Mouse (Mus musculus): ENCODE data around the gene Prkcq. TPM values are rescaled to one million over a fixed set of nuclear protein-coding genes. Genes with fewer than 3 reads are reported as not detected.

The Prkcq gene
- 0.85 and 0.88 TPM in 2 replicates for polyA plus RNA-seq (2014; fragmentation: Nextera tagmentation; extraction: Ambion mirVana)

DNA sequence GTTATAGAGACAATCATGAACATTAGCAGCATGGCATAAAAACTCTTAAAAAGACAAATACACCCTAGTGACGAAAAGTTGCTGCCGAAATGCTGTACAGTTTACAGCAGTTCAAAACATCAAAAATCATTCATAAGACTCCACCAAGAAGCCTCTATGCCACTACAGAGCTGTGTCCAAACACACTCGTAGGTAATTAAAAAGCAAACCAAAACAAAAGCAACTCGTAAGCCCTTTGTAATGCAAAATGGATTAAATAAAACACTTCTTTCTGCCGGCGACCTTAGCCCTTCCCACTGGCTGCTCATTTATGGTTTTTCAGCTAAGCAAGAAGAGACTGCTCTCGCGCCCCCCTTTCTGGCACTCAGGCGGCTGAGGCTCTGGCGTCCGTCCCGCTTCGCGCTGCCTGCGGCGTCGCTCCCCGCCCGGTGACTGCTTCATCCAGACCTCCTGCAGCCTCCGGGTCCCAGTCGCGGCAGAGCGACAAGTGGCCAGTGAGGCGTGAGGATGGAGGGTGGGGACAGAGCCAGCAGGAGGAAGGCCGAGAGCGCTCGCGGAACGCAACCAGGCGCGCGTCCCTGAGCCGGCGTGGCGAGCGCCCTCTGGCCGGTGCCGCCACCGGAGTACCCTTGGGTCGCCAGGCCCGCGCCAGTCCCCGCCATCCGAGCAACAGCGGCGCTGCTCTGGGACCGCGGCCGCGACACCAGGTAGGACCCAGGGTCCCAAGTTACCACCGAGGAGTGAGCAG lies at the start of gene Prkcq:
TSS of gene Prkcq (plus strand) at position 355 of the 748 bp plus-strand sequence.
- H3K27me3 ChIP-seq (ENCODE audit: control insufficient read depth, insufficient read depth, low read length), result 0 out of 2 replicates have a peak, but pooled peaks cover 4% of the 10 kb centered on the region
- peak within 1 kb of the TSS; percentile 88 for H3K4me2 ChIP-seq (ENCODE audit: low read length)
- ATAC-seq (ENCODE audit: insufficient number of reproducible peaks, insufficient read depth, low FRiP score, low read depth), result peak; percentile 80
- H3K4me3 ChIP-seq (ENCODE audit: control insufficient read depth in 1 of 2, insufficient read depth in 1 of 2, low read depth in 1 of 2, low read length in 2 of 2), result peak within 1 kb of the TSS; percentile 43 to 52
- peak within 1 kb of the TSS; percentile 55 for H3K9ac ChIP-seq (ENCODE audit: low read length)
- 2% methylated on average over 49 of the region's 51 CpGs for WGBS
- no peak within 1 kb of the TSS for H3K27ac ChIP-seq (replicated peaks in 1 of 2; ENCODE audit: control insufficient read depth in 1 of 2, insufficient read depth in 1 of 2, low read depth in 2 of 2, low read length in 2 of 2)
- no peaks in the 10 kb centered on the region for H3K36me3 ChIP-seq (ENCODE audit: control insufficient read depth, insufficient read depth, low read length)
- no peaks in the 10 kb centered on the region for H3K4me1 ChIP-seq (ENCODE audit: control insufficient read depth in 2 of 2, insufficient read depth in 2 of 2, low read length in 2 of 2)
- H3K9me3 ChIP-seq (ENCODE audit: control insufficient read depth, low read length), result no peaks in the 10 kb centered on the region

DNA sequence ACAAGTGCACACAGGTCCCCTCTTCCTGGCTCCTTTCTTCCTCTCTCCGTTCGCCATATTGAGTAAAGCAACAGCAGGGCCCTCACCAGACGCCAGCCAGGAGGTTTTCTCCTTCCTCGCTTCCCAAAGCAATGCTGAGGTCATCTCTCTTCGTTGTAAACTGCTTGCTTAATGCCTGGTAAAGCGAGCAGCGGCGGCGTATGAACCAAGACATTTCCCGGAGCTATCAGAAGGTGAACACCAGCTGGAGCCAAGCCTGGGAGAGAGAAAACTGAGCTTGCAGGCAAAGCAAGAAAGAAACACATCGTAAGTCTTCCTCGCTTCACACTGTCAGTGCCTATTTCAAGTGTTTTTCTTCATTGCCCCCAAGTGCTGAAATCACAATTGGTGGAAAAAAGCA lies 41.0 kb upstream of the Prkcq start:
- no peak for ATAC-seq (ENCODE audit: insufficient number of reproducible peaks, insufficient read depth, low FRiP score, low read depth)
- Histone ChIP-seq H3K27ac (replicated peaks in 1 of 2; ENCODE audit: control insufficient read depth in 1 of 2, insufficient read depth in 1 of 2, low read depth in 2 of 2, low read length in 2 of 2) (no peak overlapping the region), H3K36me3 (ENCODE audit: control insufficient read depth, insufficient read depth, low read length) (no peaks in the 10 kb centered on the region), H3K9me3 (ENCODE audit: control insufficient read depth, low read length) (no peaks in the 10 kb centered on the region), H3K4me2 (ENCODE audit: low read length) (no peak overlapping the region), H3K4me3 (ENCODE audit: control insufficient read depth in 1 of 2, insufficient read depth in 1 of 2, low read depth in 1 of 2, low read length in 2 of 2) (no peak overlapping the region), H3K27me3 (ENCODE audit: control insufficient read depth, insufficient read depth, low read length) (no peaks in the 10 kb centered on the region), H3K4me1 (ENCODE audit: control insufficient read depth in 2 of 2, insufficient read depth in 2 of 2, low read length in 2 of 2) (no peaks in the 10 kb centered on the region), H3K9ac (ENCODE audit: low read length) (no peak overlapping the region)
- 82% methylated on average over 12 of the region's 12 CpGs for WGBS

DNA sequence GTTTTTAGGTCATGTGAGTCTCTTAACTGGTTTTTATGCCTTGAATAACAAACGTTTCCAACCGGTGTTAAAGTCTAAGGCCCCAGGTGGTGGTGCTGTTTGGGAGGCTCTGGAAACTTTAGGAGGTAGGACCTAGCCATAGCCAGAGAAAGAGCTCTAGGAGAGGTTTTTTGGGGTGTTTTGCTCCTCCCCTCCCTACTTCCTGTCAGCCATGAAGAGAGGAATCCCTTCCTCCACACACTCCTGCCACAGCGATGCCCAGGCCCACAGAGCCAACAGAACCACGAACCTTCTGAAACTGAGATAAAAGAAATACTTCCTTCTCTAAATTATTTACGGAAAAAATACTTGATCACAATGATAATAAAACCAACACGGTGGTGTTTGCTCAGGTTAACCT lies 36.2 kb upstream of the Prkcq start:
- Histone ChIP-seq H3K9ac (ENCODE audit: low read length) (no peak overlapping the region), H3K9me3 (ENCODE audit: control insufficient read depth, low read length) (no peaks in the 10 kb centered on the region), H3K27ac (replicated peaks in 1 of 2; ENCODE audit: control insufficient read depth in 1 of 2, insufficient read depth in 1 of 2, low read depth in 2 of 2, low read length in 2 of 2) (no peak overlapping the region), H3K4me3 (ENCODE audit: control insufficient read depth in 1 of 2, insufficient read depth in 1 of 2, low read depth in 1 of 2, low read length in 2 of 2) (no peak overlapping the region), H3K36me3 (ENCODE audit: control insufficient read depth, insufficient read depth, low read length) (no peaks in the 10 kb centered on the region), H3K4me2 (ENCODE audit: low read length) (no peak overlapping the region), H3K27me3 (ENCODE audit: control insufficient read depth, insufficient read depth, low read length) (no peaks in the 10 kb centered on the region), H3K4me1 (ENCODE audit: control insufficient read depth in 2 of 2, insufficient read depth in 2 of 2, low read length in 2 of 2) (no peaks in the 10 kb centered on the region)
- WGBS, result 57% methylated on average over 6 of the region's 6 CpGs
- no peak for ATAC-seq (ENCODE audit: insufficient number of reproducible peaks, insufficient read depth, low FRiP score, low read depth)

DNA sequence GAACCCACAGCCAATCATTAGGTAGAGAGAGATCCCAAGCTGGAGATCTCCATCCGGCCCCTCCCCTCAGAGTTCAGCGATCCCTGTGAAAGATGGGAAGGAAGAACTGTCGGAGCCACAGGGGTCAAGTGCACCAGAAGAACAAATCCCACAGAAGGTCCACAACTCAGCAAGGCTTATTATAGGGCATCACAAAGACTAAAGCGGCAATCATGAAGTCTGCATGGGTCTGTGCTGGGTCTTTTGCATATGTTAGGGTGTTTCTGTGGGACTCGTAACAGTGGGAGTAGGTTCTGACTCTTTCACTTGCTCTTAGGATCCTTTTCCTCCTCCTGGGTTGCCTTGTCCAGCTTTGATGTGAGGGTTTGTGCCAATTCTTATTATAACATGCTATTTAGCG lies 33.8 kb upstream of the Prkcq start:
- H3K9ac ChIP-seq (ENCODE audit: low read length), result no peak overlapping the region
- no peaks in the 10 kb centered on the region for H3K4me1 ChIP-seq (ENCODE audit: control insufficient read depth in 2 of 2, insufficient read depth in 2 of 2, low read length in 2 of 2)
- H3K9me3 ChIP-seq (ENCODE audit: control insufficient read depth, low read length), result no peaks in the 10 kb centered on the region
- H3K27me3 ChIP-seq (ENCODE audit: control insufficient read depth, insufficient read depth, low read length), result no peaks in the 10 kb centered on the region
- 84% methylated on average over 6 of the region's 6 CpGs for WGBS
- ATAC-seq (ENCODE audit: insufficient number of reproducible peaks, insufficient read depth, low FRiP score, low read depth), result no peak
- no peaks in the 10 kb centered on the region for H3K36me3 ChIP-seq (ENCODE audit: control insufficient read depth, insufficient read depth, low read length)
- no peak overlapping the region for H3K4me2 ChIP-seq (ENCODE audit: low read length)
- no peak overlapping the region for H3K4me3 ChIP-seq (ENCODE audit: control insufficient read depth in 1 of 2, insufficient read depth in 1 of 2, low read depth in 1 of 2, low read length in 2 of 2)
- H3K27ac ChIP-seq (replicated peaks in 1 of 2; ENCODE audit: control insufficient read depth in 1 of 2, insufficient read depth in 1 of 2, low read depth in 2 of 2, low read length in 2 of 2), result no peak overlapping the region

DNA sequence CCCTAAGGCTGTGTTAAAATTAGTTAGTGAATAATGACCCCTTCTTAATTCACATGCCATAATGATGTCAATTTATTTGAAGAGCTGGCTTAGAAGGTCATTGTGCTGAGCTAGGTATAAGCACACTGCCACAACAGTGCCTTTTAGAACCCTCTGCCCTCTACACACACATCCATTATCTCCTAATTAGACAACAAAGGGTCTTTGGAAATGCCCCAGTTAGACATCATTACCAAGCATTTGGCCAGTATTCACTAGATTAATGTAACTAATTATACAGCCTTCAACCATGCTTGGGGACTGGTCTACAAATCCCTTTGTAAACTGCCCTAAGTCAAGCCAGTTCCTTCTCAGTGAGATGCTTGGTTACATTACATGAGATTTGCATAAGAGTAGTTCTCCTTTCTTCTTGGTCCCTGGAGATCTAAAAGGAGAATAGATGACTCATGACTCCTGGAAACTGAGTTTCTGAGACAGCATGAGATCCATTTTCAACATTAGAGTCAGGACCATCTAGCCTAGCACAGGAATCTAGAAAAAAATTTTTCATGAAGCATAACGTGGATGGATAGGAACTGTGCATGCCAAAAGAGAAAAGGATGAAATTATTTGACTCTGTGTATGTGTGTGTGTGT lies 32.3 kb upstream of the Prkcq start:
- no peaks in the 10 kb centered on the region for H3K4me1 ChIP-seq (ENCODE audit: control insufficient read depth in 2 of 2, insufficient read depth in 2 of 2, low read length in 2 of 2)
- H3K4me3 ChIP-seq (ENCODE audit: control insufficient read depth in 1 of 2, insufficient read depth in 1 of 2, low read depth in 1 of 2, low read length in 2 of 2), result no peak overlapping the region
- H3K4me2 ChIP-seq (ENCODE audit: low read length), result no peak overlapping the region
- H3K9me3 ChIP-seq (ENCODE audit: control insufficient read depth, low read length), result no peaks in the 10 kb centered on the region
- no peak overlapping the region for H3K27ac ChIP-seq (replicated peaks in 1 of 2; ENCODE audit: control insufficient read depth in 1 of 2, insufficient read depth in 1 of 2, low read depth in 2 of 2, low read length in 2 of 2)
- no peak for ATAC-seq (ENCODE audit: insufficient number of reproducible peaks, insufficient read depth, low FRiP score, low read depth)
- no peaks in the 10 kb centered on the region for H3K36me3 ChIP-seq (ENCODE audit: control insufficient read depth, insufficient read depth, low read length)
- no peak overlapping the region for H3K9ac ChIP-seq (ENCODE audit: low read length)
- H3K27me3 ChIP-seq (ENCODE audit: control insufficient read depth, insufficient read depth, low read length), result no peaks in the 10 kb centered on the region
- WGBS, result 46% methylated on average over 1 of the region's 1 CpGs

DNA sequence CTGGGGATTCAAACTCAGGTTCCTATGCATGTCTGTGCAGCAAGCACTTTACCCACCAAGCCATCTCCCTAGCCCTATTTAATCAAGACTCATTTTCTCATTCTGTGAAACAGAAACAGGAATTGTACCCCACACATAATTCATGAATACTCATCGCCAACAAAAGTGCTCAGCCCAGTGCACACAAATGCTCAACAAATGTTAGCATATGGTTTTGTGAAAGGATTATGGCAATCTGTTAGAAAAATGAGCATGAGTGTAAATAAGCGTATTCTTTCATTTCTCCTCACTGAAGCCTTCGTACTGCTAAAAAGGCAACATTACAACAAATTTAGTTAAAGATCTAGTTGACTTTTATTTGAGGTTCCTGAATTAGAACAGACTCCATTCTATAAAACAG lies 31.5 kb upstream of the Prkcq start:
- ATAC-seq (ENCODE audit: insufficient number of reproducible peaks, insufficient read depth, low FRiP score, low read depth), result no peak
- H3K4me3 ChIP-seq (ENCODE audit: control insufficient read depth in 1 of 2, insufficient read depth in 1 of 2, low read depth in 1 of 2, low read length in 2 of 2), result no peak overlapping the region

DNA sequence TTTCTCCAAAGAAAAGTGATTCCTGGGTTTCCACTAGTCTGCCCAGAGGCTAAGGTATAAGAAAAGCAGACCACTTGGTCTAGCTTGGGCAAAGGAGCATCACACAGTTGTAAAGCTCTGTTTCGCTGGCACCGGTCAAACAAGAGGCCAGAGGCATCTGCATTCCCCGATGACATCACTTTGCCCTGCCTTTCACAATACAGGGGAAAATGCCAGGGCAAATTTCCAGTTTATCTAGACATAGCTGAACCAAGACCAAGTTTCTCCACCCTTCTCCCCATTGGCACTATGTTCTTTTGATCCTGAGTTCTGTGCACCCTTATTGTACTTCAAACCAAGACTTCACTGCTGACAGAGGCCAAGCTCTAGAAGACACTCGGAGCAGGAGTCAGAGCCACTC lies 22.8 kb upstream of the Prkcq start:
- no peak overlapping the region for H3K4me2 ChIP-seq (ENCODE audit: low read length)
- WGBS, result 73% methylated on average over 4 of the region's 4 CpGs
- no peaks in the 10 kb centered on the region for H3K9me3 ChIP-seq (ENCODE audit: control insufficient read depth, low read length)
- no peak overlapping the region for H3K4me3 ChIP-seq (ENCODE audit: control insufficient read depth in 1 of 2, insufficient read depth in 1 of 2, low read depth in 1 of 2, low read length in 2 of 2)
- no peak for ATAC-seq (ENCODE audit: insufficient number of reproducible peaks, insufficient read depth, low FRiP score, low read depth)
- H3K27me3 ChIP-seq (ENCODE audit: control insufficient read depth, insufficient read depth, low read length), result no peaks in the 10 kb centered on the region
- no peak overlapping the region for H3K9ac ChIP-seq (ENCODE audit: low read length)
- no peaks in the 10 kb centered on the region for H3K4me1 ChIP-seq (ENCODE audit: control insufficient read depth in 2 of 2, insufficient read depth in 2 of 2, low read length in 2 of 2)
- H3K27ac ChIP-seq (replicated peaks in 1 of 2; ENCODE audit: control insufficient read depth in 1 of 2, insufficient read depth in 1 of 2, low read depth in 2 of 2, low read length in 2 of 2), result no peak overlapping the region
- H3K36me3 ChIP-seq (ENCODE audit: control insufficient read depth, insufficient read depth, low read length), result no peaks in the 10 kb centered on the region

More for the DNA sequence above, 31.5 kb upstream of the Prkcq start:
- Histone ChIP-seq H3K36me3 (ENCODE audit: control insufficient read depth, insufficient read depth, low read length) (no peaks in the 10 kb centered on the region), H3K27ac (replicated peaks in 1 of 2; ENCODE audit: control insufficient read depth in 1 of 2, insufficient read depth in 1 of 2, low read depth in 2 of 2, low read length in 2 of 2) (no peak overlapping the region), H3K9me3 (ENCODE audit: control insufficient read depth, low read length) (no peaks in the 10 kb centered on the region), H3K4me2 (ENCODE audit: low read length) (no peak overlapping the region), H3K4me1 (ENCODE audit: control insufficient read depth in 2 of 2, insufficient read depth in 2 of 2, low read length in 2 of 2) (no peaks in the 10 kb centered on the region), H3K9ac (ENCODE audit: low read length) (no peak overlapping the region), H3K27me3 (ENCODE audit: control insufficient read depth, insufficient read depth, low read length) (no peaks in the 10 kb centered on the region)
- WGBS, result 77% methylated on average over 3 of the region's 3 CpGs

Measured in heart, embryonic 14.5 days (tissue).